Mouse (Mus musculus) gastrocnemius, postnatal 4 days (tissue): ENCODE results near the gene Bicd2. TPM values are rescaled to one million over a fixed set of nuclear protein-coding genes. Genes with fewer than 3 reads are reported as not detected.

Experiments used
- DNase-seq, 2 experiments: peaks; one replicate each; pipeline ENCODE4 v3.0.0; 2021 to 2022; ENCODE audit warnings: low spot score in 2 of 2, mixed read lengths in 2 of 2
- total RNA-seq, 2 experiments: library from RNA; stranded (reverse); gene quantifications; 2 replicates each; pipeline ENCODE4 v1.2.3; 2021

Gene Bicd2
- total RNA-seq, 2 experiments from 2014 or later = 32.9 to 35.7 TPM

- DNase-seq = peak in 1 of 2 experiments; percentile 19
Measured at GRCm38 (mm10) chr13:49324871-49325270, 16.5 kb upstream of the Bicd2 start.

- DNase-seq = peak in 1 of 2 experiments; percentile 38
Measured at GRCm38 (mm10) chr13:49326246-49327206, 14.9 kb upstream of the Bicd2 start.

- DNase-seq = no peak
Measured at GRCm38 (mm10) chr13:49328101-49328500, 13.3 kb upstream of the Bicd2 start.

DNA sequence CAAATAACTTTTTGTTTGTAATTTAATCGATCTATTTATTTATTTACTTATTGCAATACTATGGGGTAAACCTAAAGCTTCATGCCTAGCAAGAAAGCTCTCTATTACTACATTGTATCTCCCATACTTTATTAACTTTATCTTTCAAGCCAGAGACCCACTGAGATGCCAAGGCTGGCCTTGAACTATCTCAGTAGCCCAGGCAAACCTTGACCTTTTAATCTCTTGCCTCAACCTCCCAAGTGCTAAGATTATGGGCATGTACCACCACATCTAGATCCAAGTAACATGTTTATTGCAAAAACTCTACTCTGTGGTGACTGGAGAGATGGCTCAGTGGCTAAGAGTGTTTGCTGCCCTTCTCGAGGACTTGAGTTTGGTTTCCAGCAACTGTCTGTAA, 8.1 kb upstream of the Bicd2 start:
- DNase-seq = no peak

DNA sequence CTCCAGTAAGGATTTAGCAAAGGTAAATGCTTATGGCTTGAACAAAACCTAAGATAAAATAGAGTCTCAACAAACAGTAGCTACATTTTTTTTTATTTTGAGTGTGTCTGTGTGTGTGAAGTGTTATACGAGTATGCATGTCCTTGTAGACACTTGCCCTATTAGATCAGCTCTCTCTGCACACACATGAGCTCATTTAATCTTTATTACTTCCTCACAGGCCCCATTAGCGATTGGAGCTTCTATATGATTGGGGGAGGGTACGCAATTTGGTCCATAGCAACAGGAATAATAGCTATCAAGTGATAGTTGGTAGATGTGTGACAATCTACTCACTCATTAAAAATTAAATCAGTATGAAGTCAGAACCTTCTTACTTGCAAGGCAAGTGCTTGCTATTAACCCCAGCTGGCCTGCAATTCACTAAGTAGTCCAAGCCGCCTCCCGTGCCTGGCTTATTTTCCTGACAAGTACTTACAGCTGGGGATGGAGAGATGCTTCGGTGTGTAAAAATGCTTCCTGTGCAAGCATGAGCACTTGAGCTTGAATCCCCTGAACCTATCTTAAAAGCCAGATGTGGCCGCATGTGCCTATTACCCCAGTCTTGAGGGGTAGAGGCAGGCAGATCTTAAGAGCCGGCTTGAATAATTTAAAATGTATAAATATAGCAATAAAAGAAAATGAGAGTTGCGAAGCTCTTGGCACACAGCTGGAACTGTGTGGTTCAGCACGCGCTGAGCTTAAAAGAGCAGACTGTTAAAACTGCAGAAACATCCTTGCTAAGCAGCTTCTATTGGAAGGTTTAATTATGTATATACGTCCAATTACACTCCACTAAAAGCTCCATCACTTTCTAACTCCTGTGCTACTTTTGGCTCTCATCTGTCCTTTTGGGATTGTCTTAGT, 6.1 kb upstream of the Bicd2 start:
- no peak for DNase-seq

DNA sequence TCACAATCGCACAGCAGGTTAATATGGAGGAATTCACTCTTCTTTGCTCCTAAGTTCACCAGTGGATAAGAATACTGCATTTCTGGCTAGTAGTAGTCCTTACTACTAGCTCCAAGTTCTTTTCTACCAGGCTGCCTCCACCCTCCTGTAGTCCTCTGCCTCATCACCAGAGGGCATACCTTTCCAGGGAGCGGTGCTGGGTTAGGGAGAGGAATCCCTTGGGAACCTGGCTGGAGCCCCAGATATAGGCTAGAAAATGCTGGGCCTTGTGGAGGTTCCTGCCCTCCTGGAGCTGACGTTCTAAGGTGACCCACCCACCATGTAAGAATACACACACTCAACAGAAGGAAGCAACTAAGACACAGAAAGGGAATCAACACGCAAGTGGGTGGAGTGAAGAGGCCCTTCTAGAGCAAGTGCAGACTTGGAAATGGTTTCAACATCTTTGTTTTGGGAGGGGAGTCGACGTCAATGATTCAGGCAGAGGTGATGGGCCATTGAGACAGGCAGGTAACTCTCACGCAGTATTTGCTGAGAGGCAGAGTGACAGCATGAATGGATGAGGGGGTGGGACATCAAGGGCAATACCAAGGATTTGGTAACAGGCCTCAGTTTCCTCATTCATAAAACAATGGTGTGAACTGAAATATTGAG, 2.4 kb upstream of the Bicd2 start:
- peak in 1 of 2 experiments; percentile 31 for DNase-seq

DNA sequence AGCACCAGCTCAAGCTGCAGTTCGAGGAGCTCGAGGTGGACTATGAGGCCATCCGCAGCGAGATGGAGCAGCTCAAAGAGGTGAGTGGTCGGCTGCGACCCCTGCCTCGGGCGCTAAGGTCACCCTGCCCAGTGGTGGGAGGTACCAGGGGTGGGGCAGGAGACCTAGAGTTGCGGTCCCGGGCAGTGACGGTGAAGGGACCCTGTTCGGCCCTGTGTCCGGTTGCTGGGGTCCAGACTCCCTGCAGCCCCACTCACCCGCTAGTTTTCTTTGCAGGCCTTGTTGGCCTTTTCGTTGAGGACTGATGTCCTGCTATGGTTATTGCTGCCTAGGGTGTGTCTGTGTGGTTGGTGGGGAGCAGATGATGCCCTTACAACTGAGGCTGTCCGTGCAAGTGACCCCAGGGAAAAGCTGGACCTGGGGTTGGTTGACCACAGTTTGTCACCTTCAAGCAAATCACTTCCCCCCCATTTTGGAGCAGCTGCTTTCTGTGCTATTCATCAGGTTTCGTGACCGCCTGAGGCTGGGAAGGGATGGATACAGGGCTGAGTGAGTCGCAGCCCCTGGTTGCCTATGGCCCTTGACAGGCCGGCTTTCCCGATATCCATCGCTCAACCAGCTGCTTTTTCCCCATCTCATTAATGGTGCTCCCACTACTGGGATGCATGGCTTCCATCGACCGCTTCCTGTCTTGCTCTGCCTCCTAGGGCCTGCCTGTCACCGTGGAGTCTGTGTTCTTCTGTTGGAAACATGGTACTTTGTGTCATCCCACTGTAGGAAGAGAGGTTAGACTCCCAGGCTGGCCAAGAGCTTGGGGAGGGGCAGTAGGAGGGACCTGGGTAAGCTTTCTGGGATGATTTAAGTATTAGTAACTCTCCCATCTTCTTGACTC, 692 bp downstream of the Bicd2 start:
- DNase-seq = no peak

DNA sequence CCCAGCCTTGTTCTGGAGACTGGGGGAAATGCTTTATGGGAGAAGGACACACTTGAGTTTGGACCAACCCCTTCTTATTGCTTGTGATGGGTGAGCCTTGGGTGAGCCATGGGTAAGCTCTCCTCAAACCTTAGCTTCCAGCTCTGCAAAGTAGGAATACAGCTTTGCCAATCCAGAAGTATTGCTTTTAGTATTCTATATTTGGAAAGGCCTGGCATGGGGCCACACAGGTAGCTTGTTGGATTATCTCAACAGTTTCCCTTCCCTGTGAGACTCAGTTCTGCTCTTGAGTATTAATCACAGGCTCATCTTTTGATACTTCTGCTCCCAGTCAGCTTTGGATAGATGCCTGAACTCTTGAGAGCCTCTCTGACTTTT, 1.3 kb downstream of the Bicd2 start:
- DNase-seq = no peak

- DNase-seq = no peak
Measured at GRCm38 (mm10) chr13:49344567-49344966, 3.2 kb downstream of the Bicd2 start.

GRCm38 (mm10) chr13:49345476-49345875, 4.1 kb downstream of the Bicd2 start:
- peak in 1 of 2 experiments; percentile 62 for DNase-seq

DNA sequence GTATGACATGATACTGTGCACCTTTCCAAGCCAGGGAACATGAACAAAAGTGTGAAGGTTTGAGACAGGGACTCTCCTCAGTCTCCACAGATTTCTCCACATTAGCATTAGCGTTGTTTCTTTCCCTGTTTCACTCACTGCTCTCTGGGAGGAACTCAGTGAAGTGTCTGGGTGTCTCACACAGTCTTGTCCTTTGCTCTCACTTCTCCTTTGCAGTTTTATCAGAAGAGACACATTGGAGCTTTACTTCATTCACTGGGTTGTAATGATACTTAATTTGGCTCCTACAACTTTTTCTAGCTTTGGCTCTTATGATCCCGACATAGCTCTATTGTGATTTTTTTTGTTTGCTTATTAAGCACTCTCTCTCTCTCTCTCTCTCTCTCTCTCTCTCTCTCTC, 7.1 kb downstream of the Bicd2 start:
- DNase-seq = no peak

DNA sequence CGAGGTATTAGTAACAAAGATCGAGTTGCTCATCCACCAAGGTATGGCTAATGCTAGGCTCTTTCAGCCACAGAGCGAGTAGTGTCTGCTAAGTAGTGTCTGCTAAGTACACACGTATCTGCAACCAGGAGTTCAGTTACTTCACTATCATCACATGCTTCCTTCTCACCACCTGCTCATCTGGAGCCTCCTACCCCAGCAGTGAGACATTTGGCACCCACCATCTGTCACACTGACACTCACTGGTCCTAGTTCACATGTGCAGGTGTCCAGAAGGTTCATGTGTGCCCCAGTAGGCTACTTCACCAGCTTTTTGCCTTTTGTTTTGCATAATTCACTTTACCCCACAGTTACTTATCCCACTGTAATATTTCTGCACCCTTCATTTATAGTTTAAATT, 8.0 kb downstream of the Bicd2 start:
- DNase-seq = no peak

GRCm38 (mm10) chr13:49349836-49350505, 8.6 kb downstream of the Bicd2 start:
- DNase-seq = no peak

- DNase-seq = peak in 1 of 2 experiments; percentile 48
Measured at GRCm38 (mm10) chr13:49352581-49353159, 11.3 kb downstream of the Bicd2 start.

- no peak for DNase-seq
Measured at GRCm38 (mm10) chr13:49353422-49353821, 12.0 kb downstream of the Bicd2 start.

DNA sequence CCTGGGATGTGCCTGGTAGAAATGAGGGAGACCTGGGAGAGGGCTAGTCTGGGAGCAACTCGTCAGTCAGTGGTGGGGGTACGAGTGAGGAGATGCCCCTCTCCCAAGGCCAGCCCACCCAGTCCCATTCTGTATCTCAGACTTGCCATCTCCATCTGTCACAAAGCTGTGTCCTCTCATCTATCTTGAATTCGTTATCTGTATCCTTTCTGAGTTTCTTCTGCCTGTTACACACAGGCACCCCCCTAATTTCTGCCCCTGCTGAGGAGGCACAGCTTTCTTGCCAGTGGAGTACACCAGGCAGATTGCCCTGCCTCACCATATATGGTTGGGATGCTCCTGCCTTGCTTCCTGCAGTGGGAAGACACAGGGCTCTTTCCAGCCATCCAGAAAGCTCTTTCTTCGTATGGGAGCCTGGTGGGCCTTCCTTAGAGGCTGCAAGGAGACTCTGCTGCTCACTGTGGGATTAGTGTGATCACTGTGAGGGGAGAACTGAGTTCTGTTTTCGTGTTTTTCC, 12.7 kb downstream of the Bicd2 start:
- DNase-seq = no peak

GRCm38 (mm10) chr13:49355461-49356061, 14.2 kb downstream of the Bicd2 start:
- DNase-seq = no peak

- no peak for DNase-seq
Measured at GRCm38 (mm10) chr13:49356090-49356489, 14.7 kb downstream of the Bicd2 start.
